12 mouse cellular contexts compared by ENCODE assay signal in genomic region chr7:138217556-138218098, GRCm38 (mm10).
DNase-seq lines count a peak whose midpoint lies in the region; ATAC-seq and TF ChIP-seq lines count a peak whose summit lies in the region.
"Had no signal": no experiment of that assay in that cellular context is flagged by ENCODE, and none has a peak within 500 bp of the region (broad histone marks: within the 10 kb centered on the region; RNA-seq: fewer than 3 reads in every experiment).

No protein-coding gene starts in this region.

- peak; percentile 8; the same call in 1 of the 2 replicates for ATAC-seq in limb, embryonic 15.5 days (ENCODE audit: insufficient number of reproducible peaks, low FRiP score, low TSS enrichment, low read depth)
- no peak for ATAC-seq in forebrain, embryonic 14.5 days

- 53% methylated on average over 6 of the region's 6 CpGs for WGBS in limb, embryonic 15.5 days
- WGBS in limb, embryonic 10.5 days = 66% methylated on average over 6 of the region's 6 CpGs
- WGBS in cerebellum, adult 2 months = 41% methylated on average over 6 of the region's 6 CpGs
- WGBS in embryonic facial prominence, embryonic 10.5 days = 70% methylated on average over 6 of the region's 6 CpGs
- 77% methylated on average over 6 of the region's 6 CpGs for WGBS in forebrain, embryonic 14.5 days

- no peaks in the 10 kb centered on the region for H3K36me3 ChIP-seq in limb, embryonic 15.5 days
- H3K36me3 ChIP-seq in limb, embryonic 10.5 days = no peaks in the 10 kb centered on the region
- H3K36me3 ChIP-seq in embryonic facial prominence, embryonic 10.5 days (replicated peaks) = no peaks in the 10 kb centered on the region
- no peaks in the 10 kb centered on the region for H3K36me3 ChIP-seq in forebrain, embryonic 14.5 days (ENCODE audit: control insufficient read depth, insufficient read depth, low read length)
- H3K36me3 ChIP-seq: hindbrain, embryonic 13.5 days; limb, embryonic 13.5 days had no signal

- H3K4me1 ChIP-seq in limb, embryonic 15.5 days = peaks cover 7% of the 10 kb centered on the region
- H3K4me1 ChIP-seq in limb, embryonic 10.5 days = peaks cover 17% of the 10 kb centered on the region
- H3K4me1 ChIP-seq in cerebellum, adult 2 months (ENCODE audit: control insufficient read depth, insufficient read depth, low read length) = no peaks in the 10 kb centered on the region
- H3K4me1 ChIP-seq in embryonic facial prominence, embryonic 10.5 days = peaks cover 19% of the 10 kb centered on the region
- no peaks in the 10 kb centered on the region for H3K4me1 ChIP-seq in forebrain, embryonic 14.5 days (ENCODE audit: control insufficient read depth, insufficient read depth, low read length)

- no peak for DNase-seq in limb, embryonic 10.5 days (ENCODE audit: low spot score)
- DNase-seq in cerebellum, adult 2 months = peak; percentile 52 to 64
- DNase-seq in embryonic facial prominence, embryonic 10.5 days (ENCODE audit: low spot score) = peak; percentile 13
- peak; percentile 37 for DNase-seq in lung, postnatal 14 days
- DNase-seq in spleen, postnatal 36 days (ENCODE audit: low spot score in 2 of 2) = no peak
- DNase-seq in forebrain, embryonic 14.5 days (ENCODE audit: low spot score) = no peak
- DNase-seq: embryo, embryonic 11 days; heart, adult 2 months; right cerebral cortex, postnatal 4 days had no signal

- H3K4me3 ChIP-seq in limb, embryonic 15.5 days = no peak overlapping the region
- no peak overlapping the region for H3K4me3 ChIP-seq in limb, embryonic 10.5 days
- H3K4me3 ChIP-seq in cerebellum, adult 2 months (replicated peaks; ENCODE audit: insufficient read depth, low read depth, low read length) = no peak overlapping the region
- no peak overlapping the region for H3K4me3 ChIP-seq in embryonic facial prominence, embryonic 10.5 days
- no peak overlapping the region for H3K4me3 ChIP-seq in forebrain, embryonic 14.5 days (ENCODE audit: low read depth, low read length)
- H3K4me3 ChIP-seq: heart, adult 2 months; hindbrain, embryonic 13.5 days; limb, embryonic 13.5 days had no signal

- no peak overlapping the region for H3K4me2 ChIP-seq in limb, embryonic 15.5 days
- no peak overlapping the region for H3K4me2 ChIP-seq in forebrain, embryonic 14.5 days (ENCODE audit: low read length)
- H3K4me2 ChIP-seq: hindbrain, embryonic 13.5 days; limb, embryonic 13.5 days had no signal

- no peak for TF ChIP-seq CTCF in cerebellum, adult 2 months (IDR thresholded peaks at IDR 0.05; ENCODE audit: borderline replicate concordance, insufficient read depth, low read depth, low read length)

- no peak overlapping the region for H3K27ac ChIP-seq in limb, embryonic 15.5 days
- H3K27ac ChIP-seq in limb, embryonic 10.5 days = no peak overlapping the region
- H3K27ac ChIP-seq in cerebellum, adult 2 months (ENCODE audit: insufficient read depth, low read length) = no peak overlapping the region
- no peak overlapping the region for H3K27ac ChIP-seq in embryonic facial prominence, embryonic 10.5 days (replicated peaks)
- H3K27ac ChIP-seq in forebrain, embryonic 14.5 days (ENCODE audit: low read depth, low read length) = no peak overlapping the region
- H3K27ac ChIP-seq: heart, adult 2 months; hindbrain, embryonic 13.5 days; limb, embryonic 13.5 days had no signal

- no peak overlapping the region for H3K9ac ChIP-seq in limb, embryonic 15.5 days
- no peak overlapping the region for H3K9ac ChIP-seq in forebrain, embryonic 14.5 days (ENCODE audit: low read length)
- H3K9ac ChIP-seq: hindbrain, embryonic 13.5 days; limb, embryonic 13.5 days had no signal

- H3K27me3 ChIP-seq in limb, embryonic 15.5 days = no peaks in the 10 kb centered on the region
- no peaks in the 10 kb centered on the region for H3K27me3 ChIP-seq in limb, embryonic 10.5 days (ENCODE audit: low read depth, poor library complexity, severe bottlenecking)
- no peaks in the 10 kb centered on the region; the same call in 1 of the 2 replicates for H3K27me3 ChIP-seq in cerebellum, adult 2 months (ENCODE audit: control insufficient read depth, insufficient read depth, low read length)
- H3K27me3 ChIP-seq in embryonic facial prominence, embryonic 10.5 days (replicated peaks; ENCODE audit: low read depth, poor library complexity, severe bottlenecking) = no peaks in the 10 kb centered on the region
- no peaks in the 10 kb centered on the region for H3K27me3 ChIP-seq in forebrain, embryonic 14.5 days (replicated peaks; ENCODE audit: control insufficient read depth, insufficient read depth, low read length)
- H3K27me3 ChIP-seq: hindbrain, embryonic 13.5 days had no signal

- TF ChIP-seq POLR2A in cerebellum, adult 2 months (IDR thresholded peaks at IDR 0.05; ENCODE audit: borderline replicate concordance, insufficient read depth, low read length) = no peak

- H3K9me3 ChIP-seq in limb, embryonic 15.5 days = no peaks in the 10 kb centered on the region
- no peaks in the 10 kb centered on the region for H3K9me3 ChIP-seq in limb, embryonic 10.5 days (replicated peaks)
- H3K9me3 ChIP-seq in embryonic facial prominence, embryonic 10.5 days = no peaks in the 10 kb centered on the region
- H3K9me3 ChIP-seq in forebrain, embryonic 14.5 days (replicated peaks; ENCODE audit: control insufficient read depth, low read length) = no peaks in the 10 kb centered on the region
- H3K9me3 ChIP-seq: hindbrain, embryonic 13.5 days; limb, embryonic 13.5 days had no signal

Comparison
In these comparisons a context has a peak if more than half of its experiments do, and no peak if none do; other contexts are left out.
1. DNase-seq: peak in cerebellum, adult 2 months (2 of 2), embryonic facial prominence, embryonic 10.5 days (single experiment) and lung, postnatal 14 days (single experiment); none in limb, embryonic 10.5 days (single experiment), spleen, postnatal 36 days (0 of 2) and forebrain, embryonic 14.5 days (single experiment).